Mouse (Mus musculus): ENCODE data around the gene Fbxw7. TPM values are rescaled to one million over a fixed set of nuclear protein-coding genes. Genes with fewer than 3 reads are reported as not detected.

Fbxw7 gene
- polyA plus RNA-seq, 1 experiment from 2014 or later, result 9.4 TPM

GRCm38 (mm10) chr3:84955857-84956256 lies 140.8 kb downstream of the Fbxw7 start:
- Histone ChIP-seq H3K4me2 (no peak overlapping the region), H3K27me3 (no peaks in the 10 kb centered on the region), H3K27ac (no peak overlapping the region), H3K36me3 (peaks cover 7% of the 10 kb centered on the region; the same call in 1 of the 2 replicates), H3K4me1 (no peaks in the 10 kb centered on the region; the same call in 1 of the 2 replicates), H3K9ac (no peak overlapping the region), H3K4me3 (no peak overlapping the region), H3K9me3 (no peaks in the 10 kb centered on the region)
- WGBS, result 78% methylated on average over 4 of the region's 4 CpGs
- no peak for ATAC-seq (ENCODE audit: borderline replicate concordance, extremely low read depth, low FRiP score, low TSS enrichment)

- Histone ChIP-seq H3K4me2 (no peak overlapping the region), H3K27ac (no peak overlapping the region), H3K9ac (no peak overlapping the region), H3K4me3 (no peak overlapping the region), H3K9me3 (no peaks in the 10 kb centered on the region), H3K36me3 (peaks cover 6% of the 10 kb centered on the region; the same call in 1 of the 2 replicates), H3K27me3 (no peaks in the 10 kb centered on the region), H3K4me1 (no peaks in the 10 kb centered on the region)
- WGBS, result 89% methylated on average over 5 of the region's 5 CpGs
- no peak for ATAC-seq (ENCODE audit: borderline replicate concordance, extremely low read depth, low FRiP score, low TSS enrichment)
These were observed 150.1 kb downstream of the Fbxw7 start for GRCm38 (mm10) chr3:84965156-84965555.

- H3K27ac ChIP-seq, result no peak overlapping the region
- H3K4me1 ChIP-seq, result no peaks in the 10 kb centered on the region
- WGBS, result 87% methylated on average over 4 of the region's 4 CpGs
- H3K27me3 ChIP-seq, result no peaks in the 10 kb centered on the region
- peaks cover 9% of the 10 kb centered on the region; the same call in 1 of the 2 replicates for H3K36me3 ChIP-seq
- no peaks in the 10 kb centered on the region for H3K9me3 ChIP-seq
- ATAC-seq (ENCODE audit: borderline replicate concordance, extremely low read depth, low FRiP score, low TSS enrichment), result no peak
- H3K4me2 ChIP-seq, result no peak overlapping the region
- H3K9ac ChIP-seq, result no peak overlapping the region
- no peak overlapping the region for H3K4me3 ChIP-seq
These were observed 152.3 kb downstream of the Fbxw7 start for GRCm38 (mm10) chr3:84967364-84967763.

GRCm38 (mm10) chr3:84971561-84971960 lies 156.5 kb downstream of the Fbxw7 start:
- H3K27ac ChIP-seq, result no peak overlapping the region
- peaks cover 18% of the 10 kb centered on the region; the same call in 1 of the 2 replicates for H3K36me3 ChIP-seq
- ATAC-seq (ENCODE audit: borderline replicate concordance, extremely low read depth, low FRiP score, low TSS enrichment), result no peak
- H3K27me3 ChIP-seq, result no peaks in the 10 kb centered on the region
- no peaks in the 10 kb centered on the region for H3K4me1 ChIP-seq
- no peak overlapping the region for H3K4me2 ChIP-seq
- no peak overlapping the region for H3K4me3 ChIP-seq
- no peak overlapping the region for H3K9ac ChIP-seq
- H3K9me3 ChIP-seq, result no peaks in the 10 kb centered on the region
- WGBS, result 82% methylated on average over 5 of the region's 5 CpGs

- Histone ChIP-seq H3K9me3 (no peaks in the 10 kb centered on the region), H3K36me3 (peaks cover 21% of the 10 kb centered on the region; the same call in 1 of the 2 replicates), H3K27me3 (no peaks in the 10 kb centered on the region), H3K4me1 (no peaks in the 10 kb centered on the region), H3K27ac (no peak overlapping the region), H3K4me3 (no peak overlapping the region), H3K9ac (no peak overlapping the region), H3K4me2 (no peak overlapping the region)
- ATAC-seq (ENCODE audit: borderline replicate concordance, extremely low read depth, low FRiP score, low TSS enrichment), result no peak
- WGBS, result 89% methylated on average over 2 of the region's 2 CpGs
These were observed 157.8 kb downstream of the Fbxw7 start for GRCm38 (mm10) chr3:84972881-84973280.

- ATAC-seq (ENCODE audit: borderline replicate concordance, extremely low read depth, low FRiP score, low TSS enrichment), result no peak
- H3K36me3 ChIP-seq, result peaks cover 16% of the 10 kb centered on the region; the same call in 1 of the 2 replicates
- H3K4me3 ChIP-seq, result no peak overlapping the region
- no peaks in the 10 kb centered on the region for H3K27me3 ChIP-seq
- no peak overlapping the region for H3K4me2 ChIP-seq
- no peaks in the 10 kb centered on the region for H3K4me1 ChIP-seq
- H3K9me3 ChIP-seq, result no peaks in the 10 kb centered on the region
- H3K27ac ChIP-seq, result no peak overlapping the region
- no peak overlapping the region for H3K9ac ChIP-seq
- 93% methylated on average over 9 of the region's 9 CpGs for WGBS
These were observed 159.1 kb downstream of the Fbxw7 start for GRCm38 (mm10) chr3:84974193-84974592.

GRCm38 (mm10) chr3:84978676-84979075 lies 163.6 kb downstream of the Fbxw7 start:
- Histone ChIP-seq H3K4me3 (no peak overlapping the region), H3K4me2 (no peak overlapping the region), H3K27me3 (no peaks in the 10 kb centered on the region), H3K4me1 (no peaks in the 10 kb centered on the region), H3K9me3 (no peaks in the 10 kb centered on the region), H3K27ac (no peak overlapping the region), H3K36me3 (peaks cover 5% of the 10 kb centered on the region; the same call in 1 of the 2 replicates), H3K9ac (no peak overlapping the region)
- ATAC-seq (ENCODE audit: borderline replicate concordance, extremely low read depth, low FRiP score, low TSS enrichment), result no peak
- WGBS, result 85% methylated on average over 11 of the region's 11 CpGs

- 95% methylated on average over 2 of the region's 2 CpGs for WGBS
- Histone ChIP-seq H3K9ac (no peak overlapping the region), H3K27me3 (no peaks in the 10 kb centered on the region), H3K36me3 (peaks cover 3% of the 10 kb centered on the region; the same call in 1 of the 2 replicates), H3K4me3 (no peak overlapping the region), H3K4me2 (no peak overlapping the region), H3K9me3 (no peaks in the 10 kb centered on the region), H3K27ac (no peak overlapping the region), H3K4me1 (no peaks in the 10 kb centered on the region)
- no peak for ATAC-seq (ENCODE audit: borderline replicate concordance, extremely low read depth, low FRiP score, low TSS enrichment)
These were observed 165.1 kb downstream of the Fbxw7 start for GRCm38 (mm10) chr3:84980158-84980557.

GRCm38 (mm10) chr3:84982688-84983087 lies 167.6 kb downstream of the Fbxw7 start:
- no peak overlapping the region for H3K4me2 ChIP-seq
- H3K9me3 ChIP-seq, result no peaks in the 10 kb centered on the region
- ATAC-seq (ENCODE audit: borderline replicate concordance, extremely low read depth, low FRiP score, low TSS enrichment), result no peak
- WGBS, result 21% methylated on average over 4 of the region's 4 CpGs
- H3K9ac ChIP-seq, result no peak overlapping the region
- H3K27me3 ChIP-seq, result no peaks in the 10 kb centered on the region
- no peaks in the 10 kb centered on the region for H3K4me1 ChIP-seq
- H3K4me3 ChIP-seq, result no peak overlapping the region
- no peak overlapping the region for H3K27ac ChIP-seq
- H3K36me3 ChIP-seq, result peaks cover 1% of the 10 kb centered on the region; the same call in 1 of the 2 replicates

GRCm38 (mm10) chr3:84985121-84985625 lies 170.1 kb downstream of the Fbxw7 start:
- Histone ChIP-seq H3K27me3 (no peaks in the 10 kb centered on the region), H3K4me3 (no peak overlapping the region), H3K9ac (no peak overlapping the region), H3K4me2 (no peak overlapping the region), H3K27ac (no peak overlapping the region), H3K36me3 (no peaks in the 10 kb centered on the region), H3K4me1 (no peaks in the 10 kb centered on the region), H3K9me3 (no peaks in the 10 kb centered on the region)
- 80% methylated on average over 8 of the region's 8 CpGs for WGBS
- no peak for ATAC-seq (ENCODE audit: borderline replicate concordance, extremely low read depth, low FRiP score, low TSS enrichment)

- Histone ChIP-seq H3K9ac (no peak overlapping the region), H3K4me1 (no peaks in the 10 kb centered on the region), H3K4me2 (no peak overlapping the region), H3K4me3 (no peak overlapping the region), H3K27ac (no peak overlapping the region), H3K27me3 (no peaks in the 10 kb centered on the region), H3K36me3 (no peaks in the 10 kb centered on the region), H3K9me3 (no peaks in the 10 kb centered on the region)
- 88% methylated on average over 4 of the region's 4 CpGs for WGBS
- no peak for ATAC-seq (ENCODE audit: borderline replicate concordance, extremely low read depth, low FRiP score, low TSS enrichment)
These were observed 173.8 kb downstream of the Fbxw7 start for GRCm38 (mm10) chr3:84988880-84989279.

GRCm38 (mm10) chr3:85005257-85005656 lies 190.2 kb downstream of the Fbxw7 start:
- Histone ChIP-seq H3K27ac (no peak overlapping the region), H3K36me3 (no peaks in the 10 kb centered on the region), H3K4me3 (no peak overlapping the region), H3K27me3 (no peaks in the 10 kb centered on the region), H3K9me3 (no peaks in the 10 kb centered on the region), H3K9ac (no peak overlapping the region), H3K4me2 (no peak overlapping the region), H3K4me1 (no peaks in the 10 kb centered on the region)
- 91% methylated on average over 2 of the region's 2 CpGs for WGBS
- no peak for ATAC-seq (ENCODE audit: borderline replicate concordance, extremely low read depth, low FRiP score, low TSS enrichment)

- Histone ChIP-seq H3K36me3 (no peaks in the 10 kb centered on the region), H3K27me3 (no peaks in the 10 kb centered on the region), H3K4me1 (0 out of 2 replicates have a peak, but pooled peaks cover 3% of the 10 kb centered on the region), H3K27ac (no peak overlapping the region), H3K9ac (no peak overlapping the region), H3K4me3 (no peak overlapping the region), H3K4me2 (no peak overlapping the region), H3K9me3 (no peaks in the 10 kb centered on the region)
- ATAC-seq (ENCODE audit: borderline replicate concordance, extremely low read depth, low FRiP score, low TSS enrichment), result no peak
- WGBS, result 65% methylated on average over 6 of the region's 6 CpGs
These were observed 197.8 kb downstream of the Fbxw7 start for GRCm38 (mm10) chr3:85012889-85013288.
